Mouse (Mus musculus) heart, adult 9 months (tissue): ENCODE results near the gene Sec62.
"Not testable (repeated sequence)": the region's sequence is repeated elsewhere in the genome, so short reads cannot be mapped to it uniquely, and the experiment has no call there.

Experiments
- DNase-seq, 2 experiments: peaks; one replicate each; pipeline ENCODE4 v3.0.0; 2022; ENCODE audit warnings: low spot score in 2 of 2

Sec62 gene

GRCm38 (mm10) chr3:30831848-30832606 lies 39.4 kb downstream of the Sec62 start:
- no peak for DNase-seq

GRCm38 (mm10) chr3:30833254-30833653 lies 40.6 kb downstream of the Sec62 start:
- no peak for DNase-seq

DNA sequence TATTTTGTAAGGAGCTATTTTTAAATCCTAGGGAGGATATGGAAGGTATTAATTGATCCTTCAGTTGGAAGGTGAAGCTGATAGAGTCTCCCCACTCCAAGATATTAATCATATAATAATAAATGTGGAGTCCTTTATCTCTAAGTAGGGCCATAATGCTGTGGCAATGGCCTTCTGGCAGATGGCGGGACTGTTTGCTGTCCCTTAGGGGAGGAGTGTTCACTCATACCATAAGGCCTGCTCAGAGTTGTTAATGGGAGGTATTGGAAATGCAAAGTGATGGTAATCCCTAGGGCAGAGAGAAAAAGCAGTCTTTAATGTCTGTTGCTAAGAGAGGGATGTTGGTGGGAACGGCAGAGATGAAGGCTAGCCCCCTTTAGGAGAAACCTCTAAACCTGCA lies 53.1 kb downstream of the Sec62 start:
- DNase-seq: no peak

- DNase-seq: no peak
Observed at GRCm38 (mm10) chr3:30847413-30847812, 54.7 kb downstream of the Sec62 start.

DNA sequence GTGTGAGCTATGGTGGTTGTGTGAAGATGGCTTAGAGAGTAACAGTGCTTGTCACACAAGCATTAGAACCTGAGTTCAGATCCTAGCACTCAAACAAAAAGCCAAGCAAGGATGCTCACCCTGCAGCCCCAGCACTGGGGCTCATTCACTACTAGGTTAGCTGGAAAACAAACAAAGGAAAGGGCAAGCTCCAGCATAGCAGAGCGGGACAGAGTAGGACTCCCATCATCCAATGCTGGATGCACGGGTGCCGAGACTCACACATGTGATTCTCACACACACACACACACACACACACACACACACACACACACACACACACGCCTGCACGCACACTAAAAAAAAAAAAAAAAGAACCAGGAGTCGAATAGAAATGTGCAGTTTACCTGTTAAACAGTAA lies 58.7 kb downstream of the Sec62 start:
- DNase-seq: no peak

GRCm38 (mm10) chr3:30853596-30853995 lies 60.9 kb downstream of the Sec62 start:
- DNase-seq: no peak

GRCm38 (mm10) chr3:30855604-30856458 lies 63.2 kb downstream of the Sec62 start, which contains the start of gene Gpr160:
Gpr160 (plus strand) TSS chr3:30855950.
- peak; percentile 41 to 62 for DNase-seq

DNA sequence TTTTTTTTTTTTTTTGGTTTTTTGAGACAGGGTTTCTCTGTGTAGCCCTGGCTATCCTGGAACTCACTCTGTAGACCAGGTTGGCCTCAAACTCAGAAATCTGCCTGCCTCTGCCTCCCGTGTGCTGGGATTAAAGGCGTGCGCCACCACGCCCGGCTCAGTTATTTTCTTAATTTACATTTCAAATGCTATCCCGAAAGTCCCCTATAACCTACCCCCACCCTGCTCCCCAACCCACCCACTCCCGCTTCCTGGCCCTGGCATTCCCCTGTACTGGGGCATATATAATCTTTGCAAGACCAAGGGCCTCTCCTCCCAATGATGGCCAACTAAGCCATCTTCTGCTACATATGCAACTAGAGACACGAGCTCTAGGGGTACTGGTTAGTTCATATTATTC lies 66.9 kb downstream of the Sec62 start:
- not testable (repeated sequence) for DNase-seq

GRCm38 (mm10) chr3:30860705-30861104 lies 68.0 kb downstream of the Sec62 start:
- DNase-seq: no peak

- no peak for DNase-seq
Observed at GRCm38 (mm10) chr3:30863712-30864435, 71.2 kb downstream of the Sec62 start.

DNA sequence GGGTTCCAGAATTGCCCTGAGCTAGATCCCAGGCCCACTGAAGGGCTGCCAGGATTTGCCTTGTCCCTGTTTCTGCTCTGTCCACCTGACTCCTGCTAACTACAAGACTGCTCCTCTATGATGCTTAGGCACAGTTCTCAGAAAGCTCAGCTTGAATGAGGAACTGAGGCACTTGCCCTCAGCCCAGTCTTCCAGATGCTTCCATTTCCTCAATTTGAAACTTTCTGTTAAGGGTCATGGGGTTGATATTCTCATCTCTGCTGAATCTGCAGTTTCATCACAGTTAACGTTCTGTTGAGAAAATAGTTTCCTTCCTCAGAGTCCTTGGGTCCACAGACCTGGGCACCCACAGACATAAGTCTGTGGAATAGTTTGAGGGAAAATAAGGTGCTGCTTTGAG lies 72.0 kb downstream of the Sec62 start:
- DNase-seq: peak; percentile 22 to 65

DNA sequence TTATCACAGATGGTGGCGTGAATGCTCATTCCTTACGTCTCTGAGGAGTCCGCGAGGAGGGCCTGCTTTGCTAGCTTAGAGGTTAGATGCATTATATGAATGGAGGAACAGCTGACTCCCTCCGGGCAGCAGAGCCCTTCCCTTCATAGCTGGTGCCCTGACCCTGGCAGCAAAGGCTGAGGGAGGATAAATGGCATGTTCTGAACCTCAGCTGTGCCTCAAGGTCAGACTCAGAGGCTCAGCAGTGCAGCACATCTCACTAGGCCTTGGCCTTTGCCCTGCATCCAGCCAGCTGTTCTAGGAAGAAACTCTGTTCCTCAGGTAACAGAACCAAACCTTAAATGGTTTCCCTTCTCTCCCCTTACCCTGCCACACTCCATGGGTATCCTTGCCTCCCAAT lies 75.5 kb downstream of the Sec62 start:
- no peak for DNase-seq

DNA sequence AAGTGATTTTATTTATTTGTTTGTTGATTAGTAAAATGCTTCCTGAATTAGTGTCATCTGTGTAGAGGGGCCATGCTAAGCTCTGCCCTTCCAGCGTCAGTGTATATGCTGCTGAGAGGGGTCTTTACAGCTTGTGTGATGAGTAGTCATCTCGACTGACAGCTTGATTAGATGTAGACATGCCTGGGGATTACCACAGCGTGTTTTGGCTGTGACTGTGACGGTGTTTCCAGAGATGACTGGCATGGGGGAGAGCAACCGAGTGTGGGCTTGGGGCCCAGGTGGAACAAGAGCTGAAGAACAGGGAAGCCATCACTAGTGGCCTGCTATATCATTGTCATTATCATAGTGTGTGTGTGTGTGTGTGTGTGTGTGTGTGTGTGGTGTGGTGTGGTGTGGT lies 76.0 kb downstream of the Sec62 start:
- no peak for DNase-seq

DNA sequence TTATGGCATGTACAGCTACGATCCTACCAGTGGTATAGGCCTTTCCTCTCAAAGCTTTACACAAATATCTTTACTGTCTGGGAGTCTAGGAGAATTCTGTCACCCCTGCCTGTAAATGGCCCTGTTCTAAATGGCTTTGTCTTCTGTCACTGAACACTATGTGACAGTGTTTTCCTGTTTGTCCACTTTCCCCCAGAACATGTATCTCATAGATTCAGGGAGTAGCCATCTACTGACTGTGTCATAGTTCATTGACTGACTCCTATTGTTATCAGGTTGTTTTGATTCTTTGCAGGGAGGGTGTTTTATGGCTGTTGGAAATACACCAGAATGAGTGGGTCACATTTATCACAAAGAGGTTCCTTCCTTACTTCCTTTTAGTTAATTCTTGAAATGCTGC lies 77.3 kb downstream of the Sec62 start:
- DNase-seq: peak in 1 of 2 experiments; percentile 24
